Mouse (Mus musculus) small intestine, adult 2 months (tissue): ENCODE data around the gene Wnt10a.

Experiments
- CTCF ChIP-seq: fragments of 200-500 bp; IDR thresholded peaks from 2 replicates; pipeline ENCODE4 v1.5.1; 2012; ENCODE audit warnings: low read depth, mild to moderate bottlenecking, control low read depth, inconsistent platforms, low read length, moderate library complexity, mixed read lengths; ENCODE audit not compliant: insufficient replicate concordance, insufficient read length; ENCODE audit errors: extremely low read depth
- POLR2A ChIP-seq: fragments of 200-500 bp; IDR thresholded peaks from 2 replicates; pipeline ENCODE4 v1.6.1; 2012; ENCODE audit warnings: low read depth, mild to moderate bottlenecking, control low read depth, inconsistent platforms, low read length, moderate library complexity

GRCm38 (mm10) chr1:74805340-74805835, 14.1 kb downstream of the Wnt10a start:
- TF ChIP-seq POLR2A (no peak), CTCF (no peak)
